Mouse (Mus musculus): ENCODE data around the gene Spg11.

GRCm38 (mm10) chr2:122162529-122162928 lies 44.3 kb upstream of the Spg11 start:
- TF ChIP-seq EP300 (IDR thresholded peaks at IDR 0.05; ENCODE audit: low read depth) (no peak), CTCF (IDR thresholded peaks at IDR 0.05; ENCODE audit: low read depth) (no peak)
